Mouse (Mus musculus): ENCODE data around the gene Rprd1b. TPM values are rescaled to one million over a fixed set of nuclear protein-coding genes. Genes with fewer than 3 reads are reported as not detected.

Gene Rprd1b
- polyA plus RNA-seq, 1 experiment, result 11.7 TPM

GRCm38 (mm10) chr2:158168741-158169211, 140.5 kb downstream of the Rprd1b start:
- H3K4me3 ChIP-seq (ENCODE audit: insufficient read depth, low read depth, low read length), result no peak overlapping the region
- no peak overlapping the region for H3K27ac ChIP-seq (replicated peaks; ENCODE audit: low read depth, low read length)
- H3K4me1 ChIP-seq (ENCODE audit: control insufficient read depth, insufficient read depth, insufficient read length, low read length), result no peaks in the 10 kb centered on the region; the same call in 1 of the 2 replicates

DNA sequence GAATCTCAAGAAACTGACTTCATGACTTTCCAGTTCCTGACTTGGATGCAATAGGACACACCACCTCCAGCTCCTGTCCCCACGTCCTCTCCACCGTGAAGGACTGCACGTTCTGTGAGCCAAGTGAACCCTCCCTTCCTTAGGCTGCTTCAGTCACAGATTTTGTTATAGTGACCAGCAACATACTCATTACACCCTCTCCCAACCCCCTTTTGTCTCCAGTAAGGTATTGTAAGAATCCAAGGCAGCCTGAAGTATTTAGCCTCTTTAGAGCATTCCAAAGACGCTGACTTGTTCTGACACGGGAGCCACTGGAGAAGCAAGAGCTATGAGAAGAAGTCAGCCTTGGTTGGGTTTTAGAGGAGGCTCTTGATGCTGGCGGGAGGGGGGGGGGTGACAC, 141.1 kb downstream of the Rprd1b start:
- Histone ChIP-seq H3K4me1 (ENCODE audit: control insufficient read depth, insufficient read depth, insufficient read length, low read length) (no peaks in the 10 kb centered on the region; the same call in none of the 2 replicates), H3K27ac (replicated peaks; ENCODE audit: low read depth, low read length) (no peak overlapping the region), H3K4me3 (ENCODE audit: insufficient read depth, low read depth, low read length) (no peak overlapping the region)

DNA sequence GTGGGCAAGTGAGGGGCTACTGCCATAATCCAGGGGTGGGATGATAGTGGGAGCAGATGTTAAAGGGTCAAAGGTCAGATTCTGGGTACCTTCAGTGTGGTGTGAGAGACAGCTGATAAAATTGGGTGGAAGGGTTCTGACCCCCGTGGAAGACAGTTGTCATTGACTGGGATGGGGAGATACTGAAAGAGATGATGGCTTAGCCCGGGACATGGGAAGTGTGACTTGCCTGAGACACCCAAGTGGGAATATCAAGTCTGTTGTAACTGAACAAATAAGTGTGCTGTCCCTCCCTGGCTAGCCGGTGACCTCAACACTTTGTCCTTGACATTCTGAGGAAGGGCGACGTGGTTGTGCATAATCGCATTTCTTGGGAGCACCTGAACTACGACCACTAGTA, 141.5 kb downstream of the Rprd1b start:
- no peaks in the 10 kb centered on the region; the same call in none of the 2 replicates for H3K4me1 ChIP-seq (ENCODE audit: control insufficient read depth, insufficient read depth, insufficient read length, low read length)
- H3K4me3 ChIP-seq (ENCODE audit: insufficient read depth, low read depth, low read length), result no peak overlapping the region
- H3K27ac ChIP-seq (replicated peaks; ENCODE audit: low read depth, low read length), result no peak overlapping the region

GRCm38 (mm10) chr2:158170394-158170793, 142.1 kb downstream of the Rprd1b start:
- Histone ChIP-seq H3K4me1 (ENCODE audit: control insufficient read depth, insufficient read depth, insufficient read length, low read length) (peaks cover 3% of the 10 kb centered on the region), H3K4me3 (ENCODE audit: insufficient read depth, low read depth, low read length) (no peak overlapping the region), H3K27ac (replicated peaks; ENCODE audit: low read depth, low read length) (no peak overlapping the region)

DNA sequence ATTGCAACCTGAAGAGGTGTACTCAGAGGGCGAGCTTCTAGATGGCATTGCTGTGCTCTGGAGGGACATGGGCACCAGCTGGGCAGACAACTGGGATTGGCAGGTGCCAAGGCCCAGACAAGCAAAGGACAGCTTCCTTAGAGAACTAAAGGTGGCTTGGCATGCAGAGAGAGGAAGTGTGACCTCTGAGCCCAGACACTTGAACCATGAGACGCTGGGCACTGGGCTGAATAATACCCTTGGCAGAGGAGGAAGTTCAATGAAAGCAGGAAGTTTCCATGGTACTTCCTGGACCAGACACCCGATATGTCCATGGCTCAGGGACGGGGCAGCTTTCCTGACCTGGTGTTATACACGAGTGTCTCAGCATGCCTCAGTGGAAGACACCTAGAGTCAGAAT, 146.1 kb downstream of the Rprd1b start:
- peaks cover 3% of the 10 kb centered on the region; the same call in 1 of the 2 replicates for H3K4me1 ChIP-seq (ENCODE audit: control insufficient read depth, insufficient read depth, insufficient read length, low read length)
- no peak overlapping the region for H3K27ac ChIP-seq (replicated peaks; ENCODE audit: low read depth, low read length)
- no peak overlapping the region for H3K4me3 ChIP-seq (ENCODE audit: insufficient read depth, low read depth, low read length)

GRCm38 (mm10) chr2:158174958-158175357, 146.7 kb downstream of the Rprd1b start:
- no peak overlapping the region for H3K27ac ChIP-seq (replicated peaks; ENCODE audit: low read depth, low read length)

GRCm38 (mm10) chr2:158175433-158175832, 147.1 kb downstream of the Rprd1b start:
- Histone ChIP-seq H3K4me1 (ENCODE audit: control insufficient read depth, insufficient read depth, insufficient read length, low read length) (peaks cover 5% of the 10 kb centered on the region), H3K4me3 (ENCODE audit: insufficient read depth, low read depth, low read length) (no peak overlapping the region), H3K27ac (replicated peaks; ENCODE audit: low read depth, low read length) (no peak overlapping the region)

More at GRCm38 (mm10) chr2:158174958-158175357, 146.7 kb downstream of the Rprd1b start:
- H3K4me1 ChIP-seq (ENCODE audit: control insufficient read depth, insufficient read depth, insufficient read length, low read length), result peaks cover 5% of the 10 kb centered on the region
- H3K4me3 ChIP-seq (ENCODE audit: insufficient read depth, low read depth, low read length), result no peak overlapping the region

- Histone ChIP-seq H3K4me1 (ENCODE audit: control insufficient read depth, insufficient read depth, insufficient read length, low read length) (peaks cover 5% of the 10 kb centered on the region), H3K27ac (replicated peaks; ENCODE audit: low read depth, low read length) (no peak overlapping the region), H3K4me3 (ENCODE audit: insufficient read depth, low read depth, low read length) (no peak overlapping the region)
These were observed 148.5 kb downstream of the Rprd1b start for GRCm38 (mm10) chr2:158176763-158177162.

GRCm38 (mm10) chr2:158177574-158177973, 149.3 kb downstream of the Rprd1b start:
- Histone ChIP-seq H3K27ac (replicated peaks; ENCODE audit: low read depth, low read length) (no peak overlapping the region), H3K4me1 (ENCODE audit: control insufficient read depth, insufficient read depth, insufficient read length, low read length) (peaks cover 5% of the 10 kb centered on the region), H3K4me3 (ENCODE audit: insufficient read depth, low read depth, low read length) (no peak overlapping the region)

DNA sequence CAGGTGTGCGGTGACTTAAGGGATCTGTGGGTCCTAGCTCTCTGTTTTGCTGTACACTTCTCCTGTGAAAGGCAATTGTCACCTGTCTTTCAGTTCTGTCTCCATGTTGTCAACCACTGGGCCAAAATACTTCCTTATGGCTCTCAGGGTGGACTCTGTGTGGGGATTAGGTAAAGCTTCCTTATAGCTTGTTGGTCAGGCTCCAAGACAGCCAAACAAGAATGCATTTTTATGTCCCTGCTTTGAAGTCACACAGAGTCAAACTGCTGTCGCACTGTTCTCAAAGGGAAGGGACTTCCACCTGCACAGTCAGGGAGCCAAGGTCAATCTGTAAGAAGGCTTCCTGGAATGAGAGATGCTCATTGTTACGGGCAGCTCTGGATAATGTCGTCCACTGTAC, 149.8 kb downstream of the Rprd1b start:
- Histone ChIP-seq H3K27ac (replicated peaks; ENCODE audit: low read depth, low read length) (no peak overlapping the region), H3K4me1 (ENCODE audit: control insufficient read depth, insufficient read depth, insufficient read length, low read length) (peaks cover 5% of the 10 kb centered on the region), H3K4me3 (ENCODE audit: insufficient read depth, low read depth, low read length) (no peak overlapping the region)

DNA sequence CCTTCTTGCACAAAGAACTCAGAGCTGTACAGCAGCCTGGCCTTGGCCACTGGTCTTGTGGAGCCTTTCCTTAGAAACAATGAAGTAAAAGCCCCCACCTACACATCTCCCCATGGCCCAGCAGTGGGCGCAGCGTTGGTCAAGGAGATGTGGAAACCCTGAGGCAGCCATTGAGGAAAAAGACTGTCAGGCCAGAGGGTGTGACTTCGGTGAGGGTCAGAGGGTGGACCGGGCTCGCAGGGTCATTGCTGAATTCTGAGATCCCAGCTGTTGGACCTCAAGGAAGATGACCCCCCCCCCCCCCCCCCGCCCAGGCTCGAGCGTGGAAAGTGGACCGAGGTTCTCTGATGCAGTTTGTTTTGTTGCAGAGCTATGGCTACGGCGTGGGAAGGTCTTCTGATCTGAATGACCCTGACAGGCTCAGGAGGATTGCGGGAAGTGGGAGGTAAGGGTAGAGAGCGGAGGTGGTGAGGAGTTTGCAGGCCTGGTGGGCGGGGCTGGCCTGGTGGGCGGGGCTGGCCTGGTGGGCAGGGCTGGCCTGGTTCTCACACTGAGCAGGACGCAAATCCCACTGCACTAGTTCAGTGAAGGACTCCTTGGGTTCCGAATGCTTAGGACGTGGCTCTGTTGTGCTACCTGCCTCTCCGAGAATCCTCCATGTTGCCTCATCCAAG, 150.5 kb downstream of the Rprd1b start:
- peak overlapping the region; percentile 67 for H3K27ac ChIP-seq (replicated peaks; ENCODE audit: low read depth, low read length)
- peak overlapping the region; percentile 53 for H3K4me3 ChIP-seq (ENCODE audit: insufficient read depth, low read depth, low read length)
- peaks cover 5% of the 10 kb centered on the region for H3K4me1 ChIP-seq (ENCODE audit: control insufficient read depth, insufficient read depth, insufficient read length, low read length)

DNA sequence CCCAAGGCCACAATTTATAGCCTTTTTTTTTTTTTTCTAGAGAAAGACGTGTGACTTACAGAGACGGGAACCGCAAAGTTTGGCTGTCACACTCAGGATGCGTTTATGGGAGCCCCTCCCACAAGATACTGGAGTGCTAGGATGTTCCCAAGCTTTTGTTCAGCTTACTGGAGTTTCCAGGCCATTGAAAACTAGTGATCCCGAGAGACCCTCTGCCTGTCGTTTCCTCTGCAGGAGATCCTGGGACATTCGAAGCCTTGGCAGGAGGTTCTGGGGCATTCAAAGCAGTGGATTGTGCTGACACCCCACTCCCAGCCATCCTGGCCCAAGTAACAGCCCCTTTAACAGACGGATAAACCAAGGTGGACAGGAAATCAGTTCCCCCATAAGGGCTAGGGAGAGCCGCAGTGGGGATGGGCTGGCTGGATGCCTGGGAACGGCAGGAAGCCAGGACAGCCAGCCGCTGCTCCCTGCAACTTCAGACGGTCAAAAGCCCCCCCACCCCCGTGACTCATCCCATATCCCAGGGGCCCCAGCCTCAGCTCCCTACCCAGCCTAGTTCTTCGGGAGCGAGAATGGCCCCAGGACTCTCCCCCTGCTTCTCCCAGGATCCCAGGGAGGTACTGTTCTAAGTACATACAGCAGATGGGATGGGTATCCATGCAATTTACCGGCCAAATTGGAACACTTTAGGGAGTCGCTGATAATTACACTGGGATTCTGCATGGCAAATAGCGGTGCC, 151.2 kb downstream of the Rprd1b start:
- H3K4me1 ChIP-seq (ENCODE audit: control insufficient read depth, insufficient read depth, insufficient read length, low read length), result peaks cover 5% of the 10 kb centered on the region
- peak overlapping the region; percentile 53 for H3K4me3 ChIP-seq (ENCODE audit: insufficient read depth, low read depth, low read length)
- H3K27ac ChIP-seq (replicated peaks; ENCODE audit: low read depth, low read length), result peak overlapping the region; percentile 67

DNA sequence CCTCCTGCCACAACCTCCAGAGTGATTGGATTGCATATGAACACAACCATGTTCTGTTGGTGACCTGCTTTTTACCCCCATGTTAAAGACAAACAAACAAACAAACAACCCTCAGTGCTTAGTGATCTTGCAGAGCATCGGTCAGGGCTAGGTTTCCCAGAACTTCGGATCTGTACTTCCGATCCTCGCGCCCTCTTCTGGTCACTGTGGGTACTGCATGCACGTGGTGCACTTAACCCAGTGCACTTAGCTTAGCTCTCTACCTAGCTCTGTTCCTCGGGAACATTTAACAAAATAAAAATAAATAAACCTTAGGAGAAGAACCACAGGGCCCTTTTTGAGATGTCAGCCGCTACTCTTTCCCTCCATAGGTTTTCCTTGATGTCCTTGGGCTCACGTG, 152.5 kb downstream of the Rprd1b start:
- Histone ChIP-seq H3K4me3 (ENCODE audit: insufficient read depth, low read depth, low read length) (no peak overlapping the region), H3K27ac (replicated peaks; ENCODE audit: low read depth, low read length) (no peak overlapping the region)

More for the DNA sequence above, 152.5 kb downstream of the Rprd1b start:
- peaks cover 2% of the 10 kb centered on the region; the same call in 1 of the 2 replicates for H3K4me1 ChIP-seq (ENCODE audit: control insufficient read depth, insufficient read depth, insufficient read length, low read length)

All from brown adipose tissue, adult 24 weeks (tissue).